Mouse (Mus musculus) cortical plate, adult 2 months (tissue): ENCODE measurements around the gene Adgrl1. TPM values are rescaled to one million over a fixed set of nuclear protein-coding genes. Genes with fewer than 3 reads are reported as not detected.
A peak's percentile ranks its signal among the peaks of the same experiment; 100 is the strongest.

ENCODE experiments used
- H3K27ac ChIP-seq: fragments of 200-500 bp; 2 replicates; pipeline ENCODE4 v1.5.1; 2012; ENCODE audit warnings: low read length, control low read depth, inconsistent platforms; ENCODE audit not compliant: insufficient read depth
- H3K4me1 ChIP-seq: fragments of 200-500 bp; 2 replicates; pipeline ENCODE4 v1.6.1; 2011; ENCODE audit warnings: low read length; ENCODE audit not compliant: control insufficient read depth, insufficient read depth
- H3K4me3 ChIP-seq: fragments of 200-500 bp; 2 replicates; pipeline ENCODE4 v1.5.1; 2011; ENCODE audit warnings: mild to moderate bottlenecking, low read length, control low read depth; ENCODE audit not compliant: insufficient read depth
- CTCF ChIP-seq: fragments of 200-500 bp; IDR thresholded peaks from 2 replicates; pipeline ENCODE4 v1.5.1; 2011; ENCODE audit warnings: mild to moderate bottlenecking, control low read depth, low read length; ENCODE audit not compliant: insufficient read depth; ENCODE audit errors: extremely low read depth
- POLR2A ChIP-seq: fragments of 200-500 bp; IDR thresholded peaks from 2 replicates; pipeline ENCODE4 v1.6.1; 2011; ENCODE audit warnings: mild to moderate bottlenecking, low read length, control low read depth; ENCODE audit not compliant: insufficient read depth; ENCODE audit errors: extremely low read depth
- polyA plus RNA-seq: library from polyadenylated mRNA; depleted of rRNA; stranded (reverse); fragments of >200 nt; gene quantifications from 2 replicates; pipeline ENCODE4 v1.2.3, GENCODE M21; 2012

The Adgrl1 gene
- polyA plus RNA-seq, 1 experiment: 241 TPM

GRCm38 (mm10) chr8:83971121-83971520 is 71.2 kb downstream of the Adgrl1 start:
- TF ChIP-seq POLR2A: no peak
- no peaks in the 10 kb centered on the region for H3K4me1 ChIP-seq
- no peak overlapping the region for H3K4me3 ChIP-seq
- no peak overlapping the region for H3K27ac ChIP-seq

- TF ChIP-seq CTCF (no peak), POLR2A (no peak)
- Histone ChIP-seq H3K4me1 (no peaks in the 10 kb centered on the region), H3K27ac (no peak overlapping the region), H3K4me3 (peak overlapping the region; percentile 53; the same call in 1 of the 2 replicates)
These were observed 71.8 kb downstream of the Adgrl1 start for GRCm38 (mm10) chr8:83971661-83972060.

GRCm38 (mm10) chr8:83972150-83973120 is 72.5 kb downstream of the Adgrl1 start, which contains the start of gene Prkaca:
Gene Prkaca (plus strand): TSS chr8:83972993.
- Histone ChIP-seq H3K27ac (peak within 1 kb of the TSS; percentile 87), H3K4me1 (peaks cover 1% of the 10 kb centered on the region), H3K4me3 (peak within 1 kb of the TSS; percentile 99)
- TF ChIP-seq POLR2A (peak; percentile 55; the same call in 1 of the 2 replicates), CTCF (no peak)

- peak overlapping the region; percentile 87 for H3K27ac ChIP-seq
- TF ChIP-seq CTCF: no peak
- no peak for TF ChIP-seq POLR2A
- H3K4me1 ChIP-seq: peaks cover 9% of the 10 kb centered on the region
- H3K4me3 ChIP-seq: peak overlapping the region; percentile 99
These were observed 73.5 kb downstream of the Adgrl1 start for GRCm38 (mm10) chr8:83973161-83974031.

- Histone ChIP-seq H3K27ac (no peak overlapping the region), H3K4me3 (no peak overlapping the region; the same call in 1 of the 2 replicates), H3K4me1 (peaks cover 9% of the 10 kb centered on the region)
- no peak for TF ChIP-seq CTCF
- no peak for TF ChIP-seq POLR2A
These were observed 74.6 kb downstream of the Adgrl1 start for GRCm38 (mm10) chr8:83974521-83974920.

- peaks cover 9% of the 10 kb centered on the region for H3K4me1 ChIP-seq
- H3K27ac ChIP-seq: no peak overlapping the region
- no peak overlapping the region for H3K4me3 ChIP-seq
- TF ChIP-seq CTCF (0 out of 2 replicates have a peak, but pooled peaks have one; percentile 21), POLR2A (no peak)
These were observed 76.3 kb downstream of the Adgrl1 start for GRCm38 (mm10) chr8:83976101-83976630.

GRCm38 (mm10) chr8:83976779-83977350 is 77.0 kb downstream of the Adgrl1 start:
- Histone ChIP-seq H3K4me3 (no peak overlapping the region), H3K27ac (no peak overlapping the region), H3K4me1 (peaks cover 9% of the 10 kb centered on the region)
- TF ChIP-seq CTCF (peak; percentile 11; the same call in 1 of the 2 replicates), POLR2A (no peak)

GRCm38 (mm10) chr8:83977646-83978045 is 77.7 kb downstream of the Adgrl1 start:
- no peak overlapping the region for H3K27ac ChIP-seq
- H3K4me3 ChIP-seq: no peak overlapping the region
- peaks cover 9% of the 10 kb centered on the region for H3K4me1 ChIP-seq
- TF ChIP-seq CTCF: no peak

- no peak for TF ChIP-seq CTCF
- TF ChIP-seq POLR2A: no peak
- Histone ChIP-seq H3K4me1 (peaks cover 9% of the 10 kb centered on the region), H3K27ac (no peak overlapping the region), H3K4me3 (no peak overlapping the region)
These were observed 78.3 kb downstream of the Adgrl1 start for GRCm38 (mm10) chr8:83978200-83978599.
